Mouse (Mus musculus): ENCODE data around the gene Npnt. TPM values are rescaled to one million over a fixed set of nuclear protein-coding genes. Genes with fewer than 3 reads are reported as not detected.

The Npnt gene
- polyA plus RNA-seq, 1 experiment from 2014 or later, result 15.2 TPM

DNA sequence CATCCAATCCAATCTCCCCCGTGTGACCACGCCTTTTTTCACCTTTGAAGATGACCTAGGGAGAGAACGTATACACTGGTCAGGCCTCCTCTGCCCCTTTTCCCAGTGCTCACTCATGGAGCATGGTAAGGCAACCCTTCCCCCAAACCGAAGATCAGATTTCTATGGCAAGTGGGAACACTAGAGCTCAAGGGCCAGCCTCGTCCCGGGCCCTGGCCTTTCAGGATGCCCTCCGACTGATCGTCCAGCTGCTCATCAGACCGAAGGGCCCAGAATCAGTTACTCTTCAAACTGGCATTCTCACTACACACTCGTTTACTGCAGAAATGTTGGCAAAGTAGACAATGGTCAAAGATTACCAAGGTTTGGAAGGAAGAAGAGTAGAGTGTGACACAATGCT lies 65.6 kb downstream of the Npnt start:
- Histone ChIP-seq H3K27ac (replicated peaks; ENCODE audit: low read depth, low read length) (no peak overlapping the region), H3K36me3 (replicated peaks; ENCODE audit: control insufficient read depth, insufficient read depth, low read depth, low read length) (no peaks in the 10 kb centered on the region), H3K4me1 (ENCODE audit: control insufficient read depth, insufficient read depth, low read length) (no peaks in the 10 kb centered on the region), H3K9me3 (replicated peaks; ENCODE audit: control insufficient read depth, low read length) (no peaks in the 10 kb centered on the region), H3K4me3 (ENCODE audit: low read depth, low read length) (no peak overlapping the region), H3K27me3 (ENCODE audit: control insufficient read depth, insufficient read depth, low read length) (no peaks in the 10 kb centered on the region), H3K9ac (replicated peaks; ENCODE audit: low read length) (no peak overlapping the region), H3K4me2 (ENCODE audit: low read depth, low read length) (no peak overlapping the region)
- no peak for DNase-seq (ENCODE audit: low spot score)
- ATAC-seq (replicated peaks; ENCODE audit: insufficient number of reproducible peaks, low FRiP score, low TSS enrichment, low read depth), result no peak
- 73% methylated on average over 10 of the region's 10 CpGs for WGBS

DNA sequence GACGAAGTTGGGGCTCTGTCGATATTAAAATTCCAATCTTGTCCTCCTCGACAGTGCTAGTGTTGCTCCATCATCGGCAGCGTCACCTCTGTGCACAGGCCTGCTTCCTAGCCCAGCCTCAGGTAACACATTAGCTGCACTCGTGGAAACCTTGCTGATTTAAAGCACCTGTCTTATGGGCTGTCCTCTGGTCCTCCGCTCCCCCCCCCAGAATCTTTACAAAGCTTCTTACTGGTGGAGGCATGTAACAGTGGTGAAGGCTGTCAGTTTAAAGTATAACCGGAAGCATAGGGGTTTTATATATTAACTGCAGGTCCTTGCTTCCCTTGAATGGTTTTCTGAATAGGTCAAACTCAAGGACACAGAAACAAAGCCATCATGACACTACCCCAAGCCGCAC lies 66.8 kb downstream of the Npnt start:
- WGBS, result 83% methylated on average over 9 of the region's 9 CpGs

DNA sequence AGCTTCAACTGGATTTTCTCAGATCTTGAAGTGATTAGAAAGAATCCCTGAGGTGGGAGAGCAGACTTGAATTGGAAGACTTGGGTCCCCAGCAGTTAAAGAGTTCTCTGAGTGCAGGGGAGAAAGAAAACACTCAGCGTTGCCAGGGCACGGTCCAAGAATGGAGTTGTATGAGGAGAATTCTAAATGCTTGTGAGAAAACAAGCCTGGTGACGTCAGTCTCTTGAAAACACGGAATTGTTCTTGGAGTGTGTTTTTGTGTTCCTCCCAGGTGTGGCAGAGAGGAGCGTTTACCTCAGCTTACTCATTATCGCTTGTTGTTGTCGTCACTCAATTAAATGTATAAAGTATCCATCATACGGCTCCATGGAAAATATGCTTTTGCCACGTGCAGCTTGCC lies 69.3 kb downstream of the Npnt start:
- WGBS, result 77% methylated on average over 9 of the region's 9 CpGs
- no peak overlapping the region for H3K27ac ChIP-seq (replicated peaks; ENCODE audit: low read depth, low read length)

More for the DNA sequence above, 66.8 kb downstream of the Npnt start:
- ATAC-seq (replicated peaks; ENCODE audit: insufficient number of reproducible peaks, low FRiP score, low TSS enrichment, low read depth) (no peak), DNase-seq (ENCODE audit: low spot score) (no peak)
- Histone ChIP-seq H3K27me3 (ENCODE audit: control insufficient read depth, insufficient read depth, low read length) (no peaks in the 10 kb centered on the region), H3K4me3 (ENCODE audit: low read depth, low read length) (no peak overlapping the region), H3K9ac (replicated peaks; ENCODE audit: low read length) (no peak overlapping the region), H3K36me3 (replicated peaks; ENCODE audit: control insufficient read depth, insufficient read depth, low read depth, low read length) (no peaks in the 10 kb centered on the region), H3K4me1 (ENCODE audit: control insufficient read depth, insufficient read depth, low read length) (no peaks in the 10 kb centered on the region), H3K4me2 (ENCODE audit: low read depth, low read length) (no peak overlapping the region), H3K27ac (replicated peaks; ENCODE audit: low read depth, low read length) (no peak overlapping the region), H3K9me3 (replicated peaks; ENCODE audit: control insufficient read depth, low read length) (no peaks in the 10 kb centered on the region)

DNA sequence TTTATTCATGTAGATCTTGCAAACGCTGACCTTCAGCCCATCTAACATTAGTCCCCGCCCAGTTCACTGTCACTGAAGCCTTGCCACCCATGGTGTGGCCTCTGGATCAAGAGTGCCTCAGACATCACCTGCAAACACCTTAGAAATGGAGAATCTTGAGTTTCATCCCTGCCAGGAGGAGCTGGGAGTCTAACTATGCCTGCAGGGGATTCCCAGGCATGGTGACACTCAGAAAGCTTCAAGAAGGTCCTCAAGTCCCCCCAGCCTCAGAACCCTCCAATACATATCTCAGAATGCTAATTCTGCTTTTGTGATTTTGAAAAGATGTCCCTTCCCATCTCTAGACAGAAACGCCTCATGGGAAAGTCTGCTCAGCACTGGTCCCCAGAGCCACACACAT lies 69.7 kb downstream of the Npnt start:
- Histone ChIP-seq H3K27ac (replicated peaks; ENCODE audit: low read depth, low read length) (no peak overlapping the region), H3K9me3 (replicated peaks; ENCODE audit: control insufficient read depth, low read length) (no peaks in the 10 kb centered on the region), H3K27me3 (ENCODE audit: control insufficient read depth, insufficient read depth, low read length) (no peaks in the 10 kb centered on the region), H3K9ac (replicated peaks; ENCODE audit: low read length) (no peak overlapping the region), H3K4me1 (ENCODE audit: control insufficient read depth, insufficient read depth, low read length) (0 out of 2 replicates have a peak, but pooled peaks cover 4% of the 10 kb centered on the region), H3K4me2 (ENCODE audit: low read depth, low read length) (no peak overlapping the region), H3K36me3 (replicated peaks; ENCODE audit: control insufficient read depth, insufficient read depth, low read depth, low read length) (no peaks in the 10 kb centered on the region), H3K4me3 (ENCODE audit: low read depth, low read length) (no peak overlapping the region)
- DNase-seq (ENCODE audit: low spot score) (no peak), ATAC-seq (replicated peaks; ENCODE audit: insufficient number of reproducible peaks, low FRiP score, low TSS enrichment, low read depth) (no peak)
- 78% methylated on average over 3 of the region's 3 CpGs for WGBS

More for the DNA sequence above, 69.3 kb downstream of the Npnt start:
- no peak overlapping the region for H3K4me2 ChIP-seq (ENCODE audit: low read depth, low read length)
- H3K9me3 ChIP-seq (replicated peaks; ENCODE audit: control insufficient read depth, low read length), result no peaks in the 10 kb centered on the region
- ATAC-seq (replicated peaks; ENCODE audit: insufficient number of reproducible peaks, low FRiP score, low TSS enrichment, low read depth) (no peak), DNase-seq (ENCODE audit: low spot score) (no peak)
- 0 out of 2 replicates have a peak, but pooled peaks cover 4% of the 10 kb centered on the region for H3K4me1 ChIP-seq (ENCODE audit: control insufficient read depth, insufficient read depth, low read length)
- H3K4me3 ChIP-seq (ENCODE audit: low read depth, low read length), result no peak overlapping the region
- H3K9ac ChIP-seq (replicated peaks; ENCODE audit: low read length), result no peak overlapping the region
- no peaks in the 10 kb centered on the region for H3K36me3 ChIP-seq (replicated peaks; ENCODE audit: control insufficient read depth, insufficient read depth, low read depth, low read length)
- H3K27me3 ChIP-seq (ENCODE audit: control insufficient read depth, insufficient read depth, low read length), result no peaks in the 10 kb centered on the region

DNA sequence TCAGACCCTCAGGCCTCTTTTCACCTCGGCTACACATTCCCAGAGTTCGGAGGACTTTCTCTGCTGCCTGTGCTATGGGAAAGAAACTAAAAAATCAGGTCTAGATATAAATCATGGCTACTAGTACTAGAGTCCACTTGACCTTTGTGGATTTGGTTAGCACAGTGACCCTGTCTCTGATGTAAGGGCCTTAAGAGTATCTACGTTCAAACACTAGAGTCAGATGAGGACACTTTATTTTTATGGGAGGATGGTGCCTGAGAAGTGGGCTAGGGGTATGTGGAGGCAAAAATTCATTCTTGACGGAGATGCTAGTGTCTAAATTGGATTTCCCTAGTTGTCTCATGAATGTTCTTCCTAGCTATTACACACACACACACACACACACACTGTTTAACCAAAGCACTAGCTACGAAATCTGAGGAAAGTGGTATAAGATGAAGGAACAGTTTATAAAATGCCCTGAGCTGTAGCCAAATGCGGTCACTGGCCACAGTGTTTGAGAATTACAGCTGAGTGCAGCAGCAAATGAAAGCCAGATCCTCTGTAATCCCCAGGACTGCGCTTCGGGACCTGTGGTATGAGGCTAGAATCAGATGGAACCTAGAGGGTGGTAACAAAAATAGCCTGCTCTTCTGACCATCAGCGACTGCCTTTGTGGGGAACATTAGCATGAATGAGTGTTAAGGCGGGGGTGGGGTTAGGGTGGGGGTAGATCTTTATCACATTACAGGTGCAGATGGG lies 73.0 kb downstream of the Npnt start:
- peak; percentile 71 for DNase-seq (ENCODE audit: low spot score)
- no peaks in the 10 kb centered on the region for H3K9me3 ChIP-seq (replicated peaks; ENCODE audit: control insufficient read depth, low read length)
- no peak overlapping the region for H3K4me3 ChIP-seq (ENCODE audit: low read depth, low read length)
- WGBS, result 38% methylated on average over 10 of the region's 10 CpGs
- H3K27me3 ChIP-seq (ENCODE audit: control insufficient read depth, insufficient read depth, low read length), result no peaks in the 10 kb centered on the region
- no peak for ATAC-seq (replicated peaks; ENCODE audit: insufficient number of reproducible peaks, low FRiP score, low TSS enrichment, low read depth)
- H3K9ac ChIP-seq (replicated peaks; ENCODE audit: low read length), result no peak overlapping the region
- H3K4me2 ChIP-seq (ENCODE audit: low read depth, low read length), result no peak overlapping the region
- H3K36me3 ChIP-seq (replicated peaks; ENCODE audit: control insufficient read depth, insufficient read depth, low read depth, low read length), result no peaks in the 10 kb centered on the region
- 0 out of 2 replicates have a peak, but pooled peaks cover 4% of the 10 kb centered on the region for H3K4me1 ChIP-seq (ENCODE audit: control insufficient read depth, insufficient read depth, low read length)
- H3K27ac ChIP-seq (replicated peaks; ENCODE audit: low read depth, low read length), result no peak overlapping the region

DNA sequence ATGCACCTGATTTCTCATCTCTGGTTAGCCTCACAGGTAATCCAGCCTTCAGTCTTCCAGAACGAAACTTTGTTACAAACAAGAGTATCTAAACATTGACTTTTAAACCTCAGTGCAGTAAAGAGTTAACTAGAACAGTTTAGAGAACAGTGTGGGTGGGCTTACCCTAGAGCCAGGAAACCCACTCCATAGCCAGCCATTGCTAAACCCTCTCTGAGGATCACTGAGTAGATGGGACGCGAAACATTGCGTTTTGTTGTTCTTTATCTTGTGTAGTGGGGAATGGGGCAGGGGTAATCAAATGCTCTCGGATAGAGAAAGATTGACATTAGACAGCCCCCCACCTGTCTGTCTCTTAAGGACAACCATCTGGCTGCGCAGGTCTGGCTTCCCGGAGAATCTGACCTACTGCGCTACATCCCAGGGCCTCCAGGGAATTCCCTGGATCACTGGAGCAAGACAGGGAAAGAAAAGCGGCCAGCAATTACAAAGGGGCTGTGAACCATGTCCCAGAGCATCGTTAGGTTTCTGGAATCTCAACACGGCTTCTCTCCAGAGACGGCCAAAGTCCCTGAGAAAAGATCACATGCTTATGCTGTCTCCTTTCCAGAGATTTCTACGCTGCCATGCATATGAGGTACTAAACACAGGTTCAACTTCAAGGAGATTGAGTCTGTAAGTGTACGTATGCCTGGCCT lies 73.9 kb downstream of the Npnt start:
- H3K27ac ChIP-seq (replicated peaks; ENCODE audit: low read depth, low read length), result no peak overlapping the region

DNA sequence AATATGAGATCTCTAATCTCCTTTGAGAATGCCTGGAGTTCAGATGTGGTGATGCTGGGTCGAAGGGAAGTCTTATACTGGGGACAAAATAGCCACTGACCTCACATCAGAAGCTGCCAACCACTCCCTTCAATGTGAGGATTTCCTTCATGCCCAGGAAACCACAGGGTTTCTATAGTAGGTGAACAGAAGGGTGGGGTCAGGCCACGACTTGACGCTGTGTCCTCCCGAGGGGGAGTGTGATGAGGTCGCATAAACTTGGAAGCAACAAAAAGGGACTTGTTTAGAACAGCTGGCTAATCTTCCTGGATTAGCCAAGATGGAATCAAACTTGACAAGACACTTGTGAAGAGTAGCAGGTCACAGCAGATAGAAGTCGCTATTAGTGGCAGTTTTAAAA lies 76.8 kb downstream of the Npnt start:
- Histone ChIP-seq H3K9ac (replicated peaks; ENCODE audit: low read length) (no peak overlapping the region), H3K4me1 (ENCODE audit: control insufficient read depth, insufficient read depth, low read length) (0 out of 2 replicates have a peak, but pooled peaks cover 4% of the 10 kb centered on the region), H3K27me3 (ENCODE audit: control insufficient read depth, insufficient read depth, low read length) (no peaks in the 10 kb centered on the region), H3K4me2 (ENCODE audit: low read depth, low read length) (no peak overlapping the region), H3K36me3 (replicated peaks; ENCODE audit: control insufficient read depth, insufficient read depth, low read depth, low read length) (no peaks in the 10 kb centered on the region), H3K9me3 (replicated peaks; ENCODE audit: control insufficient read depth, low read length) (no peaks in the 10 kb centered on the region), H3K27ac (replicated peaks; ENCODE audit: low read depth, low read length) (no peak overlapping the region), H3K4me3 (ENCODE audit: low read depth, low read length) (no peak overlapping the region)
- WGBS, result 43% methylated on average over 6 of the region's 6 CpGs
- DNase-seq (ENCODE audit: low spot score) (no peak), ATAC-seq (replicated peaks; ENCODE audit: insufficient number of reproducible peaks, low FRiP score, low TSS enrichment, low read depth) (no peak)

More for the DNA sequence above, 73.9 kb downstream of the Npnt start:
- no peaks in the 10 kb centered on the region for H3K36me3 ChIP-seq (replicated peaks; ENCODE audit: control insufficient read depth, insufficient read depth, low read depth, low read length)
- ATAC-seq (replicated peaks; ENCODE audit: insufficient number of reproducible peaks, low FRiP score, low TSS enrichment, low read depth), result no peak; the same call in 1 of the 2 replicates
- H3K4me2 ChIP-seq (ENCODE audit: low read depth, low read length), result no peak overlapping the region
- no peak overlapping the region for H3K9ac ChIP-seq (replicated peaks; ENCODE audit: low read length)
- 28% methylated on average over 14 of the region's 14 CpGs for WGBS
- H3K9me3 ChIP-seq (replicated peaks; ENCODE audit: control insufficient read depth, low read length), result no peaks in the 10 kb centered on the region
- peak; percentile 49 for DNase-seq (ENCODE audit: low spot score)
- H3K4me1 ChIP-seq (ENCODE audit: control insufficient read depth, insufficient read depth, low read length), result 0 out of 2 replicates have a peak, but pooled peaks cover 4% of the 10 kb centered on the region
- no peaks in the 10 kb centered on the region for H3K27me3 ChIP-seq (ENCODE audit: control insufficient read depth, insufficient read depth, low read length)
- H3K4me3 ChIP-seq (ENCODE audit: low read depth, low read length), result no peak overlapping the region

DNA sequence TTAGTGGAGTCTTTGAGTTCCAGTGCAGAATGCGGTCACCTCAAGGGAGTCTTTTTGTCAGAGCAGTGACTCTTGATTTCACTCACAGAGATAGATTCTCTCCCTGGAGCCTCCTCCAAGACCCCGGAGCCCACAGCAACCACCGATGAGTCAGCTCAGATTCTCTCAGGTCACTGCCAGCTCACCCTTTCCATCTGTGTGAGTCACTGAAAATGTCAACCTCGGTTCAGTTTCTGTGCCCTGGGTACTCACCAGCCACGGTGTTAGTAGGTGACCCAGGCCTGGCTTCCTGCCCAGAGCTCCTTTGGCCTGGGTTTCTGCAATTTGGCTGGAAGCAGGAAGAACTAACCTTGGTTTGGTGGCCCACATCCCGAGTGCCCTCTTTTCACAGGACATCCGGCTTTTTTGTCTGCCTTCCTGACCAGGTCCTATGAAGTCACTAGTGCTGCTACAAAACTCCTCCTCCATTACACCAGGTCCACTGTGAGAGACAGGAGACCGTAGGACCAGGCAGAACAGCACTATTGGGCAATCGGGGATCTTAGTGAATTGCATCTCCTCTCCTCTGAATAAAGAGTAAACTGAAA lies 78.7 kb downstream of the Npnt start:
- ATAC-seq (replicated peaks; ENCODE audit: insufficient number of reproducible peaks, low FRiP score, low TSS enrichment, low read depth) (no peak), DNase-seq (ENCODE audit: low spot score) (no peak)
- Histone ChIP-seq H3K36me3 (replicated peaks; ENCODE audit: control insufficient read depth, insufficient read depth, low read depth, low read length) (no peaks in the 10 kb centered on the region), H3K9me3 (replicated peaks; ENCODE audit: control insufficient read depth, low read length) (no peaks in the 10 kb centered on the region), H3K4me2 (ENCODE audit: low read depth, low read length) (no peak overlapping the region), H3K27me3 (ENCODE audit: control insufficient read depth, insufficient read depth, low read length) (no peaks in the 10 kb centered on the region), H3K27ac (replicated peaks; ENCODE audit: low read depth, low read length) (no peak overlapping the region), H3K9ac (replicated peaks; ENCODE audit: low read length) (no peak overlapping the region), H3K4me3 (ENCODE audit: low read depth, low read length) (no peak overlapping the region), H3K4me1 (ENCODE audit: control insufficient read depth, insufficient read depth, low read length) (0 out of 2 replicates have a peak, but pooled peaks cover 4% of the 10 kb centered on the region)
- 87% methylated on average over 9 of the region's 9 CpGs for WGBS

All from embryonic facial prominence, embryonic 11.5 days (tissue).